Mouse (Mus musculus): ENCODE results near the gene Tuba3a. TPM values are rescaled to one million over a fixed set of nuclear protein-coding genes. Genes with fewer than 3 reads are reported as not detected.

Gene Tuba3a
- polyA plus RNA-seq, 3 experiments from 2014 or later, result 0.70 to 2.7 (median 2.6) TPM

DNA sequence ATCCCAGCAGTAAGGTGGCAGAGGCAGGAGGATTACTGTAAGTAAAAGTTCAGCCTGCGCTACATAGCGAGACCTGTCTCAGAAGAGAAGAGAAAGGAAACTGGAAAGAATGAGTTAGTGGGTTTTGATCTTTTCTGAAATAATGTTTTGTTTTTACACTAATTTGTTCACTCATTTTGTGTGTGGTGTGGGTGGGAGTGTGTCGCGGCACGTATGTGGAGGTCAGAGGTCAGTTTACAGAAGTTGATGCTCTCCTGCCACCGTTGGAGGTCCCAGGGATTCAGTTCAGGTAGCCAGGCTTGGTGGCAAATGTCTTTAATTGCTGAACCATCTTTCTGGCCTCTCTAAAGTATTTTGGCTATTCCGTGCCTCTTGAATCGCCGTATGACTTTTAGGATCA lies 21.6 kb downstream of the Tuba3a start:
- no peak for ATAC-seq

DNA sequence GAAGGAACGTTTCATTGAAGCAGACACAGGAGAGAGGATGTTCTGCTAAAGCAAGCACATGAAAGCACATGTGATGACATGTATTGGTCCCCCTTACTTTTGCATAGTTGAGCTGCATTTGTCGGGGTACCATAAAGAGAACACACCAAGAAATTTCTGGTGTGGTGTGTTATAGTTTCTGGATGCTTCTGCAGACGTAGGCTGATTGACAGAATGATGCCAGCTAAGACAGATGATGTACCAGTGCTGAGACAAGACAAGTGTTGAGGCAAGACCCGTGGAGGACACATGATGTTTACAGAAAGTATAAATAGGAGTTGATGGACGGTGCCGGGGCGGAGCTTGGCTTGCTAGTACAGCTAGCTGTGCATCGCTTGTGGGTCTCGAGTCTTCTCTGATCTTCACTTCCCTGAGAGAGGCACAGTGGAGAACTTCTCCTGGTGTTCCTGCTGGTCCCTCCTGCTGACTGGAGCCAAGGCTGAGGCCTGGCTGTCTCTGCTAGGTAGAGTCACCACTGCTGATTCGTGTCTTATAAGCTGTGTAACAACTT lies 25.8 kb downstream of the Tuba3a start:
- peak; percentile 5 for ATAC-seq

DNA sequence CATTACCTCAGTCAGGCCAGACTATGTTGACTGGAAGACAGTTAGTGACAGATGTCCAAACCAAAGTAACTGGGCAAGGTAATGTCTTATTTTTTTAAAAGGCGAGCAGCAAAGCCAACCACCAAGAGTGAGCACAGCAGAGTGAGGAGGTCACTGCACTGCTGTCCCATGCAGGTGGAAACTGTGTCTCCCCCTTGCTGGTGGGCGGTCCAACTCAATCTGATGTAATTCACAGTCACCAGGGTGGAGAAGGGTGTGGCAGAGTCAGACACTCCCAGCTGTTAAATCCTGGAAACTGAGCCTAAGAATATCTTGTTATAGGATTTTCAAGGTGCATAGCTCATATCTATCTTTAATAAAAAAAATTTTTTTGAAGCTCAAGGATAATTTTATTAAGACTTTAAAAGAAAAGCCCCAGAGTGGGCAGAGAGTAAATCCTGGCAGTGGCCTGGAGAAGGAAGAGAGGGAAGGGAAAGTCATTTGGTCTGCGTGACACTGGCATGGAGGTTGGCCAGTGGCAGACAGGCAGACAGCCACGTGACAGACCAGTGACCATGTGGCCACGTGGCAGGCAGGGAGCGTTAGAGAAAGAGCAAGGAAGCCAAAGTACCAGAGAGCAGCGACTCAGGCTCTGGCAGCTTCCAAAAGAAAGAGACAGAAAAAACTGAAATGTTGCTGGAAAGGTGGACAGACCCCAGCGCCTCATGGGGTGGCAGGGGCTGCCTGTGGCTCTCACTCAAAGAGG lies 29.4 kb downstream of the Tuba3a start:
- no peak for ATAC-seq

GRCm38 (mm10) chr6:125255516-125256044 lies 30.3 kb downstream of the Tuba3a start:
- no peak for ATAC-seq

DNA sequence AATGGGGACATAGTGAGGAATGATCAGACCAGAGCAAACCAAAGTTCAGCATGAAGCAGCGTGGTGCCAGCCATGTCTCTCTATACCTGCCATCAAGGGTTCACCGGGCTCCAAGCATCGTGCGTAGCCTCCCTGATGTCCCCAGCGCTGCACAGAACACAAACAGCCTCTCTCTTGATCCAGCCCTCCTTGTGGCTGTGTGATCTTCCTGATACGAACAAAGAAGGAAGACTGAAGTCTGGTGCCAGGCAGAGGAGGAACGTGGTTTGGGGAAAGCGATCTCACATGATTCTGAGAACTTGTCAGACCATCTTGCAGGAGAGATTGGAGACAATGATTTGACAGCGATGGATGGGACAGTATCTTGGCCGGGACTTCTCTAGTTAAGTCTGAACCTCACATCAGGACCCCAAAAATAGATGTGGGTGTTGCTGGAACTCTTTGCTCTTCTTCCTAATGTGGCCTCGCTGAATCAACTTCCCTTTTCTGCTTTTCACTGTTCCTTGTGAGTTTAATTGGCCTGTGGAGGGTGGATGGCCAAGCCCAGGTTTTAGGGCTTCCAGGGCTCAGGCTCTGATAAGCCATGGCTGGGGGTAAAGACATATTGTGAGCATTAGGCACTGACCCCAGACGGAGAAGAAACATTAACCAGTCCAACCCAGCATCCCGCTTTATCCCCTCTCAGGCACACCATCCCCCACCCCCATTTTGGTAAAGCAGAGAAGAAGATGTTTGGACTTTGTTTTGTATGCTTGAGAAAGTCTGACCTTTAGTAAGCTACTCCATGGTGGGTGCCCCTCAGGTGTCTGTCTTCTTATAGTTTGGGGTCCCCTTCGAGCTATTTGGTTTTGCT lies 31.8 kb downstream of the Tuba3a start:
- ATAC-seq, result no peak

- no peak for ATAC-seq
Observed at GRCm38 (mm10) chr6:125252711-125253110, 33.1 kb downstream of the Tuba3a start.

DNA sequence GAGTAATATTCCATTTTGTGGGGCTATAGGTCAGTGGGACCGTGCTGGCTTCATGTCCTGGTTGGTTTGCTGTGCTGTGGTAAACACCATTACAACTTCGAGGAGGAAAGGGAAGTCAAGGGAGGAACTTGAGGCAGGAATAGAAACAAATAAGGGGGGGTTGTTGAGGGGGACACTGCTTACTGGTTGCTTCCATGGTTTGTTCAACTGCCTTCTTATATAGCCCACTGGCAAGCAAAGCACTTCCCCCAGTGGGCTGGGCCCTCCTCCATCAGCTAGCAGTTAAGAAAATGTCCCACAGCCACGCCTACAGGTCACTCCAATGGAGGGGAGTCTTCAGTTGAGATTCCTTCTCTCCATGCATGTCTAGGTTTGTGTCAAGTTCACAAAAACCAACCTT lies 33.6 kb downstream of the Tuba3a start:
- no peak for ATAC-seq

DNA sequence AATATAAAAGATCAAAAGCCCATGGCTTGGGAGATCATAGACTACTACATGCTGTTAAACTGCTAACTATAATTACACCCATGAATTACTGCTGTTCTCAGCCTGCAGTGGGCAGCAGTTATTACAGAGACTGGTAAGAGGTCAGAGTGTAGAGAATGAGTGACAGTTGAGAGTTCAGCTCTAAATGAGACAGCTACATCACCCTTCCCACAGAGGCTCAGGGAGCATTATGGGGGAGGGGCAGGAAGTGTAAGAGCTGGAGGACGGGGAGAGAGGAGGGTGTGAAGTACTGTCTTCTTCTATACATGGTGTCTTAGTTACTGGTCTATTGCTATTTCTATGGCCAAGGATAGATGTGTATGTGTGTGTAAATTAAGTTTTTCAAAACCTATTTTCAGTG lies 41.3 kb downstream of the Tuba3a start:
- ATAC-seq, result no peak

GRCm38 (mm10) chr6:125241566-125241965 lies 44.3 kb downstream of the Tuba3a start:
- peak; percentile 73 for ATAC-seq

DNA sequence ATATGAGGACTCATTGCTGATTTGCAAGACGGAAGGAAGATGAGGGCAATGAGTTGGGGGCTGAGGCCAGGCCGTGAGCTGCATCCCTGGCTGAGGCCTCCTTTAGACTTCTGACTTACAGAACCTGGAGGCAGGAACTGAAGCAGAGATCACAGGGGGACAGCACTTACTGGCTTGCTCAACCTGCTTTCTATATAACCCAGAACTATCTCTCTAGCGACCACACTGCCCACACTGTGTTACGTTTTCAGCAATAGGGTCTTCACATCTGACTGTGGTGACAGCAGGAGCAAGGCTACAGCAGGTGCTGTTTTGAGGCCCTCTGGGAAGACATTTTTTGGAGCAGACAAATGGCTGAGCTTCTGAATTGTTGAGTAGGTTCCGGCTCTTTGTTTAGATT lies 45.2 kb downstream of the Tuba3a start:
- ATAC-seq, result no peak

DNA sequence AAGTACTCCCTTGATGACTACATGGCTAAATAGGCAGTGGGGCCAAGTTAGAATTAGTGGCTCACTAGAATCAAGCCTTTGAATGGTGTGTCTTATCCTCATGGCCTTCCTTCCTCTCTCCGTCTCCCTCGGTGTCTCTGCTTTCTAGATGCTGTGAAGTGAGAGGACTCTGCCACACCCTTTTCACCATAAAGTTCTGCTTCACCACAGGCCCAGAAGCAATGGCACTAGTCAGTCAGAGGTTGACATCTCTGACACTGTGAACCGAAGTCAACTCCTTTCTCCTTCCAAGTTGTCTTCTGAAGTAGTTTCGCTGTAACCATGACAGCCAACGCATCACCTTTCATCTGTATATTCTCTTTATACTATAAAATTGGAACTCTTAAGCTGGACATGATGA lies 46.3 kb downstream of the Tuba3a start:
- ATAC-seq, result no peak

DNA sequence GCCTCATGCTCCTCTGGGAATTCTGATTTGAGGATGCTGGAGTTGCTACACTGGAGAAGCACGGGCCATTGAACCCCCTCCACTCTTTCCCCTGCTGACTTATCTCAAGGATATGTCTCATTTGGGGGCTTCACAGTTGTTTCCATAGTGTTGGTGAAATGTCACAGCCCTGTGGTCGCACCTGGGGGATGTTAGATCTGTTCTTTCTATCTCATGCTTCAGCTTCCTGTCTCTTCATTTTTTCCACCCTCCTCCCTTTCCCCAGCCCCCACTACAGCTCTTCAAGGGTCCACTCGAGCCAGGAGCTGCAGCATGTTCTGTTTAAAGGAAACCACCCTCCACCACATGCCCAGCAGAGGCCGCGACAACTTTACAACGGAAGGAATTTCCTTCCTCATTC lies 47.4 kb downstream of the Tuba3a start:
- ATAC-seq, result peak; percentile 19

DNA sequence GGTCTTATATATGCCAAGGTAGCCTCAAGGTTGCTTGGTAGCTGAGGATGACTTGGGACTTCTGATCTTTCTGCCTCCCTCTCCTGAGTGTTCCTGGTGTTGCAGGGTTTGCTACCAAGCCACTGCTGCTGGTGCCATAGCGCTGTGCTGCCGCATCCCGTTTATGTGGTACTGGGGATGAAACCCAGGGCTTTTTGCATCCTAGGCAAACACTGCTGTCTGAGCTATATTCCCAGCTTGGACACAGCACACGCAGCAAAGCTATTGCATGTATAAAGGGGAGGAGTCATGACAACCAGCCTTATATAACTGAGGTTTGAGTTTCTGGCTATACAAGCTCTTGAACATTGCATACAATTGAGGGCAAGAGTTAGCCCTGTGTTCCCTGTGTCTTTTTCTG lies 48.4 kb downstream of the Tuba3a start:
- ATAC-seq, result peak; percentile 34

DNA sequence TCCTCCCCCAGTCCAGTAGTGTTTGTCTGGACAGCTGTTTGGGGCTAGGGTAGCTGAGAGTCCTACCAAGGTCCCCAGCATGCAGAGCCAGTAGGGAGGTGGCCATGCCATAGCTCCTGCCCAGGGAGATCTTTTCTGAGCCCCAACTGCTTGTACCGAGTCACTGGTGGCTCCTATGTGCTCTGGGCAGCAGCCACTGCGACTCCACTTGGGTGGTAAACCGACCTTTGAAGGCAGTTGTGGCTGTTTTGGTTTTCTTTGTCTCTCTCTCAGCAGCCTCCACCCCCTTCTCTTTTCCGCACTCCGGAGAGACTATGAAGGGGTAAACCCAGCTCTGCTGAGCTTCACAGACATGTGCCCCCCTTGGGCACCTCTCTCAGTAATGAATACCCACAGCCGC lies 49.1 kb downstream of the Tuba3a start, which contains the start of gene Cd27:
Cd27 (minus strand) TSS at position 229 of the 400 bp plus-strand sequence.
- peak; percentile 46 for ATAC-seq

DNA sequence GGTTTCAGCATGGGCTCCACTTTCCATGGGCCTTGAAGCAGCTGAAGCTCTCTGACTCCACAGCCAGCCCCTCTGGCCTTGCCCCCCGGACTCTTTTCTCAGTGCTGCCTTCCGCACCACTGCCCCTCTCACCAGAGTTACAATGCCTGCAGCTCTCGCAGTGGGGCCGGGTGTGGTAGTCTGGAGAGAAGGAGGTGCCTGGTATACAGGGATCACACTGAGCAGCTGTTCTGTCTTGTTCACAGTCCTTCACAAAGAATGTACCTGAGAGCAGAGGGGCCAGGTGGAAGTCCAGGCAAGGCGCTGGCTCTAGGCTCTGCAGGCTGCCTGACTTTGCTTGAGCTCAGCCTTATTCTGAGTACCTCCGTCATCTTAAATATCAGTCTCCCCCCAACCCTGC lies 49.5 kb downstream of the Tuba3a start:
- ATAC-seq, result no peak

DNA sequence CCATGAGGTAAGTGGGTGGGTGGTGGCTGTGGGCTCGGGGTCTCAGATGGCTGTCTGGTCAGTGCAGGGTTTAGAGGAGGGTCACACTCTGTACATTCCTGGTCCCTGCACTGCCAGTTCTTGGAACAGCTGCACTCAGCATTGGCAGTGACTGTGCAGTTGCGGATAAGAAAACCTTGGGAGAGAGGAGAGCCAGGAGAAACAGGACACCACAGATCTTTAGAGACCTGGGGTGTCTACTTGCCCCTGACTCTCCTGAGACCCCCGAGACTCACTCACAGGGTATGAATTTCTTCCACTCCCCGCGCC lies 51.4 kb downstream of the Tuba3a start:
- no peak for ATAC-seq

DNA sequence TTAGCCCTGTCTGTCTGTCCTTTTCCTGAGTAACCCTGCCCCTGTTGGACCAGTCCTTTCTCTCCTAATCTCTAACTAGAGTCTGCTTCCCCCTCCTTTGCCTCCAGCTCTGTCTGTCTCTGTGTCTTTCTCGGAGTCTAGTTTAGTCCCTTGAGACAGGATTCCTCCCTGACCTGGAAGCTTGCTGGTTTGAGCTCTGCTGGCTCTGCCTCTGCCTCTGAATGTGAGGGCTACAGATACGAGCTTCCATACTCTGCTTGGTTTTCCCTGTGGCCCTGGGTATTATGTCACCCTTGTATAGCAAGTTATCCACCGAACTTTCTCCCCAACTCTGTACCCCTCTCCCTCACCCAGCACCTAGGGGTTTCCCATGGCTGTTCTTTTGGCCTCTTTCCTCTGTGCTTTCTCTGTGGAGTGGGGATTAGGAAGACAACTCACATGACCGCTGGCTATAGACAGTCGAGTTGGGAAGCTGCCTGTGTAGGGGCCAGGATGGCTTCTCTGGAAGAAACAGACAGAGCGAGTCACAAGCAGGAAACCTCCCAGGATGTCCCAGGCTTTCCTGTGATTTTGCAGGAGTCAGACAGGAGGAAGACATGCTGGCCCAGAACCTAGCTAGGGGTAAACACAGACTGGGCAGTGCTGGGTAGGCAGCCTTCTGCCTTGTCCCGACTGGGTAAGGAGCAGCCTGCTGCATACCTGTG lies 51.9 kb downstream of the Tuba3a start:
- no peak for ATAC-seq

DNA sequence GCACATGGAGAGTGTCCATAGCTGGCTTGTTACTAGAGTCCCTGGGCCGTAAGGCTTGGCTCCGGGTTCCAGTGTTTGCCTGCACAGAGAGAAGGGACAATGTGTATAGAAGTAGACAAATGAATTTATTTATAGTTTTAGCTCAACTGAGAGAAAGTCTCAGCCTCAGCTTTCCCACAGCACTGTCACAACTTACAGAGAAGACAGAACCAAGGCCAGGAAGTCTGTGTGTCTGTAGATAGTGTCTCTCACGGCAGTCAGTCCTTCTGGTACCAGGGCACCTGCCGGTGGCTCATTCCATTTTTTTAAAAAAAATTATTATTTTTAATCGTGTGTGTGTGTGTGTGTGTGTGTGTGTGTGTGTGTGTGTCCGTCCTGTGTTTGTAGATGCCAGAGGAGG lies 53.3 kb downstream of the Tuba3a start:
- no peak for ATAC-seq

DNA sequence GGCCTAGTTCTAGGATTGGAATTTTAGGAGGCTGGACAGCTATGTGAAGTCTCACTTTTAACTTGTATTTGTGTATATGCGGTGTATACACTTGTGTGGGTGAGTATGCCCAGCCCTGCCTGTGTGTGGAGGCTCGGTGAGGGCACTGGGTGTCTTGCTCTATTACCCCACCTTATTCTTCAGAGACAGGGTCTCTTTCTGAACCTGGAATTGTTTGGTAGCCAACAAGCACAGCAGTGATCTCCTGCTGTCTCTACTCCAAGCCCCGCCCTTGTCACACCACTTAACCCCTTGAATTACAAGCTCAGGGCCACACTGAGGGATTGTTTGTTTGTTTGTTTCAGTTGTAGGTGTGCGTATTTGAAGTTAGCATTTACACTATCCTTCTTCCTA lies 53.8 kb downstream of the Tuba3a start:
- ATAC-seq, result peak; percentile 7

DNA sequence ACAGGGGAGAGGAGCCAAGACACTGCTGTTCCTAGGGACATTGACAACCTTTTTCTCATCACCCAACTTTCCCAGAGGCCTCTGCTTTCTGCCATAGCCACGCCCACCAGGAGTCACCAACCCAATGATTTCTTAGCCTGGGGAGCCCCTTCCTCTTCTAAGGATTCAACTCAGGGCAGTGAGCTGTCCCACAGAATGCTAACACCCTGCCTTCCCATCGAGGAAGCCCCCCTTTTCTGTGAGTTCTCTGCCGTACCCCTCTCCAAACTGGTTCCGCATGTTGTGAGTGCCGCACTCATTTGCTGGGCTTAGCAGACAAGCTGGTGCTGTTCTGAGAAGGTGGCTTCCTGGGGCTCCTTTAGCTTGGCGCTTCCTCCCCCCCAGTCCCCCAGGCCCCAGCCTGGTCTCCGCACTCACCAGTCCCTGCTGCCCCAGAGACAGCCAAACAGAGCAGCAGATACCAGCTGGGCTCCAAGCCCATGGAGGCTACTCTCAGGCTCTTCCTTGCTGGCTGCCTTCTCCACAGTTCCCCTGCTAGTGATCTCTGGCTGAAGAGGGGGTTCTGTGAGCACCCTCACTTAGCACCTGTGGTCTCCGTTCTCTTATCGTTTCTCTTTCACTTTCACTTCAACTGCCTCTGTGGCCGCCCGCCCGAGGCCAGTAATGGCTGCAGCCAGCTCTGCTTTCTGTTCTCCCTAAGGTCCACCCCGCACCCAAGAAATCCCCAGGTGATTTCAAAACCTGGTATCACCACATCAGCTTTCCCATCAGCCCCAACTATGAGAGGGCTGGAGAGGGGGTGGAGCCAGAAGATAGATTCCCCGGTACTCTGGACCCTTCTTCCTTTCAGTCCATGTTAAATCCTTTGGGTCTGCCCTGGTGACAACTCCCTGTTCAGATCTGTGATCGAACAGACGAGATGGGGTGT lies 54.5 kb downstream of the Tuba3a start, which contains the start of gene Tapbpl:
Tapbpl (minus strand) TSS at position 744 of the 928 bp plus-strand sequence.
- ATAC-seq, result peak; percentile 68

GRCm38 (mm10) chr6:125230571-125230970 lies 55.3 kb downstream of the Tuba3a start:
- ATAC-seq, result no peak

All from inflammation-experienced regulatory T-cells, adult 6 months (primary cell).